Mouse (Mus musculus) thymus, postnatal 14 days (tissue): Measurements from ENCODE around the gene Kxd1.

Source experiments
- DNase-seq: peaks from one replicate; pipeline ENCODE4 v3.0.0; 2021

The Kxd1 gene

DNA sequence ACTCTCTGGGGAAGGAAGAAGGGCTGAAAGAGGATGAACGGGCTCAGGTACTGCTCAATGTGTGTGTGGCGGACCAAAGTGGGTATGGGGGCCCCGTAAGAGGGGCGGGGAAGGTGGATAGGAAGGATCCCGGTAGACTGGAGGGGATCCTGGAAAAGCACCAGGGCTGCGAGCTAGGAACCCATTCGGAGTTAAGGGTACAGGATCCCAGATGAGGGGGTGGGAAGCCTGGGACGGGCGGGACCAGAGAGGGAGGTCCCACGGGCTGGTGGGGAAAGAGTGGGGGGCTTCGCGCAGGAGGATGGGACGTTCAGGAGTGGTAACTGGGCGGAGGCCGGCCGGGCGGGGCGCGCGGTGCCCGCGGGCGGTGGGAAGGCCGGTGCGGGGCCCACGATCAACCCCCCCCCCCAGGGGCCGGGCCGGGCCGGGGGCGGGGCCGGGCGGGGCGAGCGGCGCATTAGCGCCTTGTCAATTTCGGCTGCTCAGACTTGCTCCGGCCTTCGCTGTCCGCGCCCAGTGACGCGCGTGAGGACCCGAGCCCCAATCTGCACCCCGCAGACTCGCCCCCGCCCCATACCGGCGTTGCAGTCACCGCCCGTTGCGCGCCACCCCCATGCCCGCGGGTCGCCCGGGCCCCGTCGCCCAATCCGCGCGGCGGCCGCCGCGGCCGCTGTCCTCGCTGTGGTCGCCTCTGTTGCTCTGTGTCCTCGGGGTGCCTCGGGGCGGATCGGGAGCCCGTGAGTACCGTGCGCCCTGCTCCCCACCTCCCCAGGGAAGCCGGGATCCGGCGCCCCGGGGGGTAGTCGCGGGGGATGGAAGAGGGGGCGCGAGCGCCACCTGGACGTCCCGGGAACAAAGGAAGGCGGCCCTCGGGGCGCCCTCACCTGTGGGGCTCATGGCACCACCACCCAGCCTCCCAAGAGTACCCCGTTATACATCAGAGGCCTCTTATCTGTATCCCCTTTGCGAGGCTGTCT is 34.8 kb downstream of the Kxd1 start, which contains the start of gene Crlf1:
TSS of gene Crlf1 (plus strand) at position 495 of the 977 bp plus-strand sequence.
- no peak for DNase-seq

DNA sequence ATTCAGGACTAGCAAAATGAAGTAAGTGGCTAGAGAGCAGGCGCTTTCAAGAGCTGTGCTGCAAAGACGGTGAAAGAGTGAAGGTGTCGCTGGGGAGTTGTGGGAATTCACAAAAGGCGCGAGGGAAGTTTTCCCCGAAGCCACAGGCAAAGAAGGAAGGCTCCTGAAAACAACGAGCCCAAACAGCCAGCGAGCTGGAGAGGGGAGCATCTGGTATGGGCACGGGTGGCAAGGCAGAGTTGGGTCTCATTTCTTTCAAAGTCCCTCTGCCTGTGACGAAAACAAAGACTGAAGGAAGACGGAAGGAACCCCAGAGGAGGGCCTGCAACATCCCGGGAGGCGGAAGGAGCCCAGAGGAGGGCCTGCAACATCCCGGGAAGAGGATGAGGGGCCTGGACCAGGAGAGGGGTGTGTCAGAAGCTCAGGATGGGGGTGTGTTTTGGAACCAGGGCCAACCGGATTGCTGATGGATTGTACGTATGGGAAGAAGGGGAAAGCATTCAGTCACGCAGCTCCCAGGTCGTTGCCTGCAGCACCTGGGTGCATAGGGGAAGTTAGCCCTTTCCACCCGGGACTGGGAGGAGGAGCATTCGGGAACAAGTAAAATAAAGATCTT is 36.8 kb downstream of the Kxd1 start:
- DNase-seq, result no peak

- DNase-seq, result no peak
Measured at GRCm38 (mm10) chr8:70490061-70490879, 37.5 kb downstream of the Kxd1 start.

DNA sequence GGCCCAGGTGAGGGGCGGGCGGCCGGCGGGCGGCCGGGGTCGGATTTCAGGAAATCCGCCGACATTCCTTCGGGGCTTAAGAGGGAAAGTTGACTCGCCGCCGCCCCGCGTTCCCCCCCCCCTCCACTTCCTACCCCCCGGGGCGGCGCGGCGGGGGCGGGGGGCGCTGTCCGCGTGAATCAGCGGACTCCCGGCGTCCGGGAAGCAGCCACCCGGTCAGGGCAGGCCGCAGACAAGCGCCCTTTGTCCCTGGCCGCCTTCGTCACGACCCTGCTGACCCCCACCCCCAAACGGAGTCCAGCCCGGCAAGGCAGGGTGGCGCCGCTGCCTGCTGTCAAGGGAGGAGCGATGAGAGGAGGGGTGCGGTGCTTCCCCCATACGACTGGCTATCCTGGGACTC is 38.2 kb downstream of the Kxd1 start:
- DNase-seq, result no peak

- no peak for DNase-seq
Measured at GRCm38 (mm10) chr8:70488931-70489470, 38.8 kb downstream of the Kxd1 start.

GRCm38 (mm10) chr8:70487993-70488796 is 39.6 kb downstream of the Kxd1 start:
- peak; percentile 26 for DNase-seq

GRCm38 (mm10) chr8:70486941-70487520 is 40.7 kb downstream of the Kxd1 start, which contains the start of gene Tmem59l:
Gene Tmem59l, minus strand, starts transcription at chr8:70487358.
- DNase-seq, result no peak

DNA sequence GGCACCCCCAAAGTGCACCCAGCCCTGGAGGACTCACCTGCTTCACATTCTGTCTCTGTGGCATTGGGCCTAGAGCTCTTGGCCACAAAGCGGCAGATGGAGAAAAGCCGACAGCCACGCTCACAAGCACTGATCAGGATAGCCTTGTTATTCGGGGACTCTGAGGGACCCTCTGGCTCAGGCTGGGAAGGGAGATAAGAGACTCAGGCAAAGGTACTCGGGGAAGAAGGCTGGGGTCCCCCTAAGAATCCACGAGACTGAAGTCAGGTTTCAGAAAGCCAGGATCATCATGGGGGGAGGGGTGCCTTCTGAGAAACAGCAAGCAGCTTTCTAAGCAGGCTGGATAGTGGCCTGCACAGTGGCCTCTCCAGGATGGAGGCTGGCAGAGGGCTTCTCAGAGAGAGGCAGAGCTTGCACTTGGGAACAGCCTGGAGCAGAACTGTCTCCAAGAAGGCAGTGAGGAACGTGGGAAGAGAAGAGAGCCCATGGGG is 41.5 kb downstream of the Kxd1 start:
- DNase-seq, result no peak

GRCm38 (mm10) chr8:70482943-70483342 is 44.8 kb downstream of the Kxd1 start:
- no peak for DNase-seq

DNA sequence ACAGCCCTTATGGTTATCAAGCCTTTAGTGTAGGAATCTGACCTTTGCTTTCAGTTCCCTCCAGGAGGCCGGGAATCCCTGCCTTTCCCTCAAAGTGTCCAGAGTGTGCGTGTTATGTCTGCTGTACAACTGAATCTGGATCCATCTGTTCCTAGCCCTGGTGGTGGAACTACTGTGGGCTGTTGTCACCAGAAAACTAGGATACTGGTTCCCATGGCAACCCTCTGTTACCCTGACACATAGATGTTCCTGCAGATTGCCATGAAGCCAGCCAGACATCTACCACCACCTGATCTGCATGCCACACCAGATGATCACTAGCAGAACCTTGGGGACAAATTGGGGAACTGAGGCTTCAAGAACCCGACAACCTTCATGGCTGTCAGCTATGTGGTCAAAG is 45.8 kb downstream of the Kxd1 start:
- no peak for DNase-seq

GRCm38 (mm10) chr8:70477269-70477982 is 50.3 kb downstream of the Kxd1 start:
- no peak for DNase-seq

DNA sequence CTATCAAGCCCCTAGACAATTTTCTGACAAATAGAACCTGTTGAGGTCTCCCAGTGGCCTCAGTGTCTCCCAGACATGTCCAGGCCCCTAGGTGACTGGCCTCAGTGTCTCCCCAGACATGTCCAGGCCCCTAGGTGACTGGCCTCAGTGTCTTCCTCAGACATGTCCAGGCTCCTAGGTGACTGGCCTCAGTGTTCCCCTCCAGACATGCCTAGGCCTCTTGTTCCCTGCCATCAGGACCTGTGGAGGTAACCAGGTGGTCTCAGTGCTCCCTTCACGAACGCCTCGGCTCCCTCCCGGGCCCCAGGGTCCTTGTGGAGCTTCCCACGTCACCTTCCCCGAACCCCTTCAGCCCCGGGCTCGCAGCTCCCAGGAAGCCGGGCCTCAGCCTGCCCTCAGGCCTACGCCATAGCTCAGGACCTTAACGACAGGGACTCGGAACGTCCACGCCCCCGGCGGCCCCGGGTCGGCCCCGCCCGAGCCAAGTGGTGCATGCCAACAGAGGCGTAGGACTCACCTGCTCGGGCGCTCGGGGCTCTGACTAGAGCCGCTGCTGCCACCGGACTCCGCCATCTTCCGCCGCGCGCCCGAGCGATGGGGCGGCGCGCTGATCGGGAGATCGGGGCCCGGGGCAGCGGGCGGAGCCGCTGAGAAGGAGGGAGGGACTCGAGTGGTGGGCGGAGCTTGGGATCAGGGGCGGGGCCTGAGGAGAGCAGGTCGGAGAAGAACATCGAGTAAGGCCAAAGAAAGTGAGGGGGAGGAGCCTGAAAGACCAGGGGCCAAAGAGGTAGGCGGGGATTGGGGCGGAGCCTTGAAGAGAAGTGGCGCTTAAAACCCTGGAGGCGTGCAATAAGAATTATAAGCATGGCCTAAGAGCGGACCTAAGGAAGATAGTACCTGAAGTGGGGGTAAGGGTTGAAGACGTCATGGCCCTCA is 51.2 kb downstream of the Kxd1 start, which contains the start of gene Klhl26:
TSS of gene Klhl26 (minus strand) at position 636 of the 936 bp plus-strand sequence.
- peak; percentile 95 for DNase-seq

DNA sequence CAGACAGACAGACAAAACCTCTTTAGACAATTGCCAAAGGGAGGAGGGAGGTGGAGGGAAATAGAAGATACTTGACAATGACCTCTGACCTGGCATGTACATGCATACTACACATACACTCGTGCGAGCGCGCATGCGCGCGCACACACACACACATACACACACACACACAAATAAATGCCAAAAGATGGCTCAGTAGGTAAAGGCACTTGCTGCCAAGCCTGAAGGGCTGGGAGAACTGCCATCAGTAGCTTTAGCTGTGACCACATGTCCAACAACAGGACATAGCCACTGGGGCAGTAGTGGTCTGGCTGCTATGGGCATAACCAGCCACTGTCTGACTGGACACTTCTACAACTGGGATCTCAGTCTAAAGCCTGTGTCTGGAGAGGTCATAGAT is 55.9 kb downstream of the Kxd1 start:
- DNase-seq, result no peak

DNA sequence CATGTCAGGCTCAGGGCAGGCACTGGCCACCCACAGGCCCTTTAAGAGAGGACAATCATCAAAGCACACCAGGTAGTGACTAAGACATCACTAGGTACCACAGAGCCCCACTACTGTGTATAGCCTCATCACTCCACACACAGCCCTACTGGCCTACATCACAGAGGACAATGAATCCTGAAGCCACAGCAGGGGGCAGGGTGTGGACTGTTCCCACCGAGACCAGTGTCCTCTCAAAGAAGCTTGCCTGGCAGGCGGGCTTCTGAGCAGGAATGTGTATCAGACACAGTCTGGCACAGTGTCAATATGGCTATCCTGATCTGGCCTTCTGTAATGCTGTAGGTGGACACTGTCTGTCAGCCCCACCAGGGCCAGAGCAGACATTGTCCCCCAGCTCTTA is 57.8 kb downstream of the Kxd1 start:
- no peak for DNase-seq

- no peak for DNase-seq
Measured at GRCm38 (mm10) chr8:70469295-70469916, 58.4 kb downstream of the Kxd1 start.

- DNase-seq, result no peak
Measured at GRCm38 (mm10) chr8:70468733-70469132, 59.0 kb downstream of the Kxd1 start.

GRCm38 (mm10) chr8:70467907-70468306 is 59.8 kb downstream of the Kxd1 start:
- DNase-seq, result no peak

- DNase-seq, result no peak
Measured at GRCm38 (mm10) chr8:70467229-70467725, 60.5 kb downstream of the Kxd1 start.

DNA sequence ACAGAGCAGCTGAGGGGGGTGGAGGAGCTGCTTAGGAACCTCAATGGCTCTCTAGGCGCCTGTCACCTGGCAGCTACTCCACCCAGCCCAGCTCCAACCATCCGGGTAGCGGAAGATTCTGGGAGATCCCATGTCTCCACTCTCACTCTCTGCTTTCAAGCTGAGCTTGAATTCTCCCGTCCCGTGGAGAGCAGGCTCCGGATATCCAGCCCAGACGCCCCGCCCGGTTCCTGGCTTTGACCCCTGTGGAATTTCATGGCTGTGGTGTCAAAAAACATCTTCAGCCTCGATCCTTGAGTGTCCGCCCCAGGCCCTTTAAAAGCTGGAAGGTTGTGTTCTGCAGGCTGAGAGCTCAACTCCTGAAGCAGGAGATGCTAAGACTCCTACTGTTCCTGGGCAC is 61.0 kb downstream of the Kxd1 start:
- no peak for DNase-seq
